Mouse (Mus musculus) limb, embryonic 11.5 days (tissue): ENCODE data around the gene Xpr1. TPM values are rescaled to one million over a fixed set of nuclear protein-coding genes. Genes with fewer than 3 reads are reported as not detected.

ENCODE experiments used
- ATAC-seq: fragments of 200-750 bp; cut with Nextera tagmentation; 2 replicates; pipeline ENCODE4 v1.8.0; 2017; ENCODE audit warnings: low read depth; ENCODE audit not compliant: insufficient number of reproducible peaks, low FRiP score, low TSS enrichment
- DNase-seq: peaks from one replicate; pipeline ENCODE4 v3.0.0-alpha.2; 2015; ENCODE audit warnings: low spot score
- H3K27ac ChIP-seq: fragments of 300-500 bp; sonication (generic); replicated peaks from 2 replicates; pipeline ENCODE4 v1.5.1; 2014; ENCODE audit warnings: low read depth, mild to moderate bottlenecking, low read length
- H3K27me3 ChIP-seq: fragments of 300-500 bp; sonication (generic); 2 replicates; pipeline ENCODE4 v1.6.1; 2014; ENCODE audit warnings: mild to moderate bottlenecking, low read length, mixed read lengths; ENCODE audit not compliant: control insufficient read depth, insufficient read depth
- H3K36me3 ChIP-seq: fragments of 300-500 bp; sonication (generic); 2 replicates; pipeline ENCODE4 v1.6.1; 2014; ENCODE audit warnings: mild to moderate bottlenecking, low read length, moderate library complexity, mixed read lengths; ENCODE audit not compliant: control insufficient read depth, insufficient read depth
- H3K4me1 ChIP-seq: fragments of 300-500 bp; sonication (generic); 2 replicates; pipeline ENCODE4 v1.6.1; 2014; ENCODE audit warnings: low read length, mixed read lengths; ENCODE audit not compliant: control insufficient read depth, insufficient read depth
- H3K4me2 ChIP-seq: fragments of 300-500 bp; sonication (generic); 2 replicates; pipeline ENCODE4 v1.6.1; 2014; ENCODE audit warnings: low read depth, mild to moderate bottlenecking, moderate library complexity; ENCODE audit not compliant: severe bottlenecking
- H3K4me3 ChIP-seq: fragments of 300-500 bp; sonication (generic); 2 replicates; pipeline ENCODE4 v1.5.1; 2014; ENCODE audit warnings: low read depth, low read length
- H3K9ac ChIP-seq: fragments of 300-500 bp; sonication (generic); 2 replicates; pipeline ENCODE4 v1.6.1; 2014; ENCODE audit warnings: mild to moderate bottlenecking, low read length
- H3K9me3 ChIP-seq: fragments of 300-500 bp; sonication (generic); 2 replicates; pipeline ENCODE4 v1.6.1; 2016; ENCODE audit warnings: low read length; ENCODE audit not compliant: control insufficient read depth
- WGBS: fragments of 180-500 bp; shearing (Covaris S2); extraction: QIAGEN DNeasy Blood & Tissue Kit; methylation state at CpG from one replicate; pipeline ENCODE4 v1.1.7; 2014; 5-methylcytosine and 5-hydroxymethylcytosine counted together
- polyA plus RNA-seq: library from polyadenylated mRNA; unstranded; fragments of >200 nt; fragmentation: Nextera tagmentation; extraction: Ambion mirVana; gene quantifications from 2 replicates; pipeline ENCODE4 v1.2.1, GENCODE M21; 2014

Gene Xpr1
- polyA plus RNA-seq, 1 experiment from 2014 or later: 7.1 TPM

DNA sequence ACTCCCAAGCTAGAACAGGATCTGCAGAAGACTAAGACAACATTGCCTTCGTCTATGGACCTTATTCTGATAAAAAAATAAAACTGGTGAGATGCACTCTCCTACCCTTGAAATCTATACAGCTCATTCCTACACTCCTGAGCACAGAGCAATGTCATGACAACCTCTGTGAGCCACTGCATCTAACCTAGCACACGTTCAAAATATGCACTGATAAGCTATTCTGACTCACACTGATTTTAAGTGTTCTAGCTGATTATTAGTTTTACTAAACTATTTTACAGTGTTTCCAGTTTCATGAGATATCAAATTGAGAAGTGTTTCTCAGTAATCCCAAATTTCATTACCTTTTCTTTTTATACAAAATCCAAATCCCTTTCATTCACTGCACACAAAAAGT, 23.2 kb downstream of the Xpr1 start:
- Histone ChIP-seq H3K4me2 (no peak overlapping the region), H3K9ac (no peak overlapping the region), H3K36me3 (no peaks in the 10 kb centered on the region), H3K27me3 (no peaks in the 10 kb centered on the region), H3K27ac (no peak overlapping the region), H3K4me1 (no peaks in the 10 kb centered on the region), H3K9me3 (no peaks in the 10 kb centered on the region), H3K4me3 (no peak overlapping the region)
- 69% methylated on average over 2 of the region's 2 CpGs for WGBS
- DNase-seq: no peak
- ATAC-seq: no peak

DNA sequence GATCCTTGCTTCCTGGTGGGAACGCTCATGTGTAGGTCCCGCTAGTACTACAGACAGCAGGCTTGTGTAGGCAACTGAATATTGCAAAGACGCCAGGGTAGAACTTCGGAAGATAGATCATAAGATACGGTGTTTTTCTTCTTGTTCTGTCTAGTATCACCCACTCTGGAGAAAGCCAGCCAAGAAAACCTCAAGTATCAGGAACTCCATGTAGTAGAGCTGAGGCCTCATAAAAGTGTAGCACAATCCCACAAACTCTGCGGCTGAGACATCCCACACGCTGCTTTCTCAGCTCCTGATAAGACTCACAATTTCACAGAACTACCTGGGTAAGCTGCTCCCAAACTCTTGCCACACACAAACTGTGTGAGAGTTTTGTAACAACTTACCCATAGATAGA, 24.4 kb downstream of the Xpr1 start:
- H3K4me3 ChIP-seq: no peak overlapping the region
- no peak for ATAC-seq
- H3K36me3 ChIP-seq: no peaks in the 10 kb centered on the region
- 0 out of 2 replicates have a peak, but pooled peaks cover 3% of the 10 kb centered on the region for H3K4me1 ChIP-seq
- H3K9ac ChIP-seq: no peak overlapping the region
- no peak overlapping the region for H3K4me2 ChIP-seq
- H3K9me3 ChIP-seq: no peaks in the 10 kb centered on the region
- no peak overlapping the region for H3K27ac ChIP-seq
- 95% methylated on average over 7 of the region's 7 CpGs for WGBS
- H3K27me3 ChIP-seq: no peaks in the 10 kb centered on the region
- no peak for DNase-seq

DNA sequence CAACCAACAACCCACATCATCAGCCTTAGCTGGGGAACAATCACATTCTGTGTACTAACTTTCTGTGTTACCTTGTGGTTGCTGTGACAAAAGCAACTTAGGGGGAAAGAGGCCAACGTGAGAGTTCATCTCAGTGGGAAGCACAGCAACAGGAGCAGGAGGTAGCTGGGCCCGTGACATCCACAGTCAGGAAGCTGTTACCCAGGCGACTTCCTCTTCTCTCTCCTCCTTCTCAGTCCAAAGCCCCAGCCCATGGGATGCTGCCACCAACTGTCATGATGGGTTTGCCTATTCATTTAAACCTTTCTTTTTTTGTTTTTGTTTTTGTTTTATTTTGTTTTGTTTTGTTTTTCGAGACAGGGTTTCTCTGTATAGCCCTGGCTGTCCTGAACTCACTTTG, 25.7 kb downstream of the Xpr1 start:
- Histone ChIP-seq H3K4me1 (0 out of 2 replicates have a peak, but pooled peaks cover 3% of the 10 kb centered on the region), H3K27me3 (no peaks in the 10 kb centered on the region), H3K4me2 (no peak overlapping the region), H3K4me3 (no peak overlapping the region), H3K9me3 (no peaks in the 10 kb centered on the region), H3K36me3 (no peaks in the 10 kb centered on the region), H3K27ac (no peak overlapping the region), H3K9ac (no peak overlapping the region)
- 76% methylated on average over 4 of the region's 4 CpGs for WGBS
- no peak for DNase-seq
- ATAC-seq: no peak

DNA sequence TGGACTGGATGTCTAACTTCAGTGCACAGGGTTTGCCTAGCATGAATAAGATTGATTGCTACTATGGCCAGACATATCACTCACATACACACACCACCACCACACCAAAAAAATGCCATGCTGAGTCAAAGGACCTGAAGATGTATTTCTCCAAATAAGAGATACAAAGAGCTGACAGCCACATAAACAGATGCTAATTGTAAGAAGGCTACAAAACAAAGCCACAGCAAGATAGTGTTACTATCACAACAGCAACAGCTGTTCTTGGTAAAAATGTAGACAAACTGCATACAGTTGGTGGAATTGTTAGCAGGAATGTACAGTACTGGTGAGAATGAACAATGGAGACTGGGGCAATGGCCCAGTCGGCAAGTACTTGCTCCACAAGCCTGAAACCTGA, 28.8 kb downstream of the Xpr1 start:
- 20% methylated on average over 1 of the region's 1 CpGs for WGBS
- H3K36me3 ChIP-seq: no peaks in the 10 kb centered on the region
- DNase-seq (no peak), ATAC-seq (no peak)
- no peaks in the 10 kb centered on the region for H3K27me3 ChIP-seq
- 0 out of 2 replicates have a peak, but pooled peaks cover 3% of the 10 kb centered on the region for H3K4me1 ChIP-seq
- H3K9me3 ChIP-seq: no peaks in the 10 kb centered on the region
- H3K4me3 ChIP-seq: no peak overlapping the region
- H3K4me2 ChIP-seq: no peak overlapping the region
- H3K9ac ChIP-seq: no peak overlapping the region
- H3K27ac ChIP-seq: no peak overlapping the region

DNA sequence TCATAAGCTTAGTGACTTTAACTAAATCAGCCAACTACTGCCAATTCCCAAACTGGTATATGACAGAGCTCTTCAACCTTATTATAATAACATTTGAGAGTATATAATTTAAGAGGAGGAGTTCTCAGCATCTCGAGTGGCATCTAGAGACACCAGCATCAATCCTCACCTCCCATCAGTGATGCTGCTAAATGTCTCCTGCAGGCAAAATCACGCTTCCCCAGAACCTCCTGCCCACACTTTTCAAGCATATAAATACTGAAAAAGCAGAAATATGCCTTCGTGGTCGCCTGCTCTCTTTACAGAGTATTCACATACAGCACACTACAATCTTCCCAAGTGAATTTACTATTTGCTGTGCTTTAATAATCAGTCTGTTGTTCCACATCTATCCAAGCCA, 30.7 kb downstream of the Xpr1 start:
- Histone ChIP-seq H3K4me3 (no peak overlapping the region), H3K4me2 (no peak overlapping the region), H3K9ac (no peak overlapping the region), H3K9me3 (no peaks in the 10 kb centered on the region), H3K36me3 (no peaks in the 10 kb centered on the region), H3K27ac (no peak overlapping the region), H3K27me3 (no peaks in the 10 kb centered on the region), H3K4me1 (0 out of 2 replicates have a peak, but pooled peaks cover 3% of the 10 kb centered on the region)
- WGBS: 88% methylated on average over 4 of the region's 4 CpGs
- ATAC-seq: no peak
- DNase-seq: no peak

DNA sequence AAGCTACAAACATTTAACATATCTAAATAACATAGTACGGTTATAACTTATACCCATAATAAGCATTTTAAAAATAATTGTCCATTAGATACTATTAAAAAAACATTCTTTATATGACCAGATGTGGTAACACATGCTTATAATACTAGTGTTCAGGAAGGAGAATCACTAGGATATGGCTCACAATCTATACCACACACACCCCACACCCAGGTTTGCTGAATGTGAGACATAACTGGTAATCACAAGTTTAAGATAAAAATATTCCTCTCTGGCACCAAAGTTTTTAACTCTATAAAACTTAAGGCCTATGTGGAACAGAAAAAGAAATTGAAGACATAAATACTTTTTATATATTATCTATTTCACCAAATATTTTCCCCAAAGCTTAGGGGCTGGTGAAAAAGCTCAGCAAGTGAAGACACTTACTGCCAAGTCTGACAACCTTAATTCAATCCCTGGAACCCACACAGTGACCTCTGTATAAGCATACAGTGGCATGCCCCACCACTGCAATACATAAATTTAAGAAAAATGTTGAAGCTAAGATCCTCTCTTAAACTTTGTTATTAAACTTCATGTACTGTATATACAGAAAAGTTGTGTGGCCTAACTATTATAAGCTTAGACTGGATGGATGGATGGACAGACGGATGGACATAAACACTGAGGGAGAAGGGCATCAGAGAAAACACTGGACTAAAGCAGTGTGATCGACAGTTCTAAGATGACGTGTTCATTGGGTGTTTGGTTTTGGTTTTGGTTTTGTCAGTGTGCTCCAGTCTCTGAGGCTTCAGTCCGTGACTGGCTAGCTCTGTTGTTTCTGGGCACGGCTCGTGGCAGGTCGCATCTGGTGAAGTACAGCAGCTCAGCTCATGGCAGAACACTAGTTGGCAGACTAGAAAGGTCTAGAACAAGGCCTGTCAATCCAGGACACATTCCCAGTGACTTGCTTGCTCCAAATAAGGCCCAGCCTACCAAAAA, 33.6 kb downstream of the Xpr1 start:
- no peak overlapping the region for H3K27ac ChIP-seq
- H3K9me3 ChIP-seq: no peaks in the 10 kb centered on the region
- H3K4me2 ChIP-seq: no peak overlapping the region
- H3K36me3 ChIP-seq: no peaks in the 10 kb centered on the region
- no peak overlapping the region for H3K4me3 ChIP-seq
- H3K27me3 ChIP-seq: no peaks in the 10 kb centered on the region
- no peak overlapping the region for H3K9ac ChIP-seq
- ATAC-seq (no peak), DNase-seq (no peak)
- H3K4me1 ChIP-seq: 0 out of 2 replicates have a peak, but pooled peaks cover under 1% of the 10 kb centered on the region
- 94% methylated on average over 8 of the region's 8 CpGs for WGBS

DNA sequence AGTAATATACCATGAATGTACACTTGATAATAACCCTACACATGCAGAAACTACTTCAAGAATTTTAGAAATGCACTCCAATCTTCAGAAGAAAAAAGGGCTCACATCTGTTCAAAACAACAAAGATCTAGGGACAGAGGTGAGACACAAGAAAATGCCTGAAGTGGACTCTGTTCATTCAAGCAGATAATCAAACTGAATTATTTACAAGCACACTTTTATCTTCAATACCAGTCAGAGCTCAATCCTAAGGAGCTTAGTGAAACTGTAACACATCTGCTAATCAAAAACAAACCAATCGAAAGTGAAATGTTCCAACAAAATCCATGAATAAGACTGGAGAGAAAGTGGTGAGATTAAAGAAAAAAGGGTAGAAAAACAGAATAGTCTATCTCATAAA, 35.3 kb downstream of the Xpr1 start:
- Histone ChIP-seq H3K36me3 (no peaks in the 10 kb centered on the region), H3K4me2 (no peak overlapping the region), H3K27me3 (no peaks in the 10 kb centered on the region), H3K9ac (no peak overlapping the region), H3K27ac (no peak overlapping the region), H3K4me1 (no peaks in the 10 kb centered on the region), H3K4me3 (no peak overlapping the region), H3K9me3 (no peaks in the 10 kb centered on the region)
- ATAC-seq (no peak), DNase-seq (no peak)
- 82% methylated on average over 1 of the region's 1 CpGs for WGBS

DNA sequence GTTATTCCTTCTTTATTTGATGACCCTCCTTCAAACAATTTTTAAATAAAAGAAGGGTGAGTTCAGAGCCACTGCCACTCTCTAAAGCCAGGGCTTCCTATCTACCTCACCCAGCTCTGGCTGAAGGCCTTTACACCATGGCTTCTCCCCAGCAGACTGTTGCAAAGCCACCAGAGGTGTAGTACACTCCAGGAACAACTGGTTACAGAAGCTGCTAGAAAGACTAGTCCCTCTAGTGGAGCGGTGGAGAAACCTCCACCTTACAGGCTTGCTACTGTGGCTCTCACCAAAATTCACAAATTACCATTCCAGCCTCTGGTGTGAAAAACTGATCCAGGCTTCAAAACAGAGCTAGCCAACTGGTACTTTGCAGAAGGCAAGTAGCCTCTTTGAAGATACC, 37.9 kb downstream of the Xpr1 start:
- 94% methylated on average over 1 of the region's 1 CpGs for WGBS
- ATAC-seq (no peak), DNase-seq (no peak)
- no peak overlapping the region for H3K27ac ChIP-seq
- H3K36me3 ChIP-seq: no peaks in the 10 kb centered on the region
- no peak overlapping the region for H3K4me3 ChIP-seq
- no peaks in the 10 kb centered on the region for H3K9me3 ChIP-seq
- no peaks in the 10 kb centered on the region for H3K4me1 ChIP-seq
- no peaks in the 10 kb centered on the region for H3K27me3 ChIP-seq
- H3K4me2 ChIP-seq: no peak overlapping the region
- no peak overlapping the region for H3K9ac ChIP-seq
